ENCODE assay signal across 10 mouse cellular contexts in the genomic region with DNA sequence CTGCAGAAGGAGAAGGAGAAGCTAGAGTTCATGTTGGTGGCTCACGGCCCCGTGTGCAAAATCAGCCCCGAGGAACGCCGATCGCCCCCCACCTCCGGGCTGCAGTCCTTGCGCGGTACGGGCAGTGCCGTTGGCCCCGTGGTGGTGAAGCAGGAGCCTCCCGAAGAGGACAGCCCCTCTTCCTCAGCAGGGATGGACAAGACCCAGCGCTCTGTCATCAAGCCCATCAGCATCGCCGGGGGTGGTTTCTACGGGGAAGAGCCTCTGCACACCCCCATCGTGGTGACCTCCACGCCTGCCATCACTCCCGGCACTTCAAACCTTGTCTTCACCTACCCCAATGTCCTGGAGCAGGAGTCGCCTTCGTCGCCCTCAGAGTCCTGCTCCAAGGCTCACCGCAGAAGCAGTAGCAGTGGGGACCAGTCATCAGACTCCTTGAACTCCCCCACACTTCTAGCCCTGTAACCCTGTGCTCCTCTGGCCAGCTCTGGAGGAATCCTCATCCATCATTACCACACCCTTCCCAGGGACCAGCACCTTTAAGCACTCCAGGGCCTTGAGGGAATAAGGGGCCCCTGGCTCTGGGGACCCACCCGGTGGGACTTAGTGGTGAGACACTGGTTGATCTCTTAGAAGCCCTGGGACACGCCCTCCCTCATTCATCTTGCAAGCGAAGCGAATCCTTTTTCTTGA. TPM values are rescaled to one million over a fixed set of nuclear protein-coding genes. Genes with fewer than 3 reads are reported as not detected.
A peak's percentile ranks its signal among the peaks of the same experiment; 100 is the strongest.
DNase-seq lines count a peak whose midpoint lies in the region; ATAC-seq lines count a peak whose summit lies in the region.
"Had no signal": no experiment of that assay in that cellular context is flagged by ENCODE, and none has a peak within 500 bp of the region (broad histone marks: within the 10 kb centered on the region; RNA-seq: fewer than 3 reads in every experiment).

No protein-coding gene starts in this region.

- no peak overlapping the region for H3K4me3 ChIP-seq in kidney, embryonic 15.5 days (replicated peaks)
- H3K4me3 ChIP-seq in forebrain, embryonic 15.5 days = no peak overlapping the region
- H3K4me3 ChIP-seq in limb, embryonic 12.5 days (replicated peaks) = no peak overlapping the region
- H3K4me3 ChIP-seq in neural tube, embryonic 13.5 days = peak overlapping the region; percentile 13
- H3K4me3 ChIP-seq: embryonic facial prominence, embryonic 13.5 days had no signal

- H3K9ac ChIP-seq in kidney, embryonic 15.5 days = no peak overlapping the region
- no peak overlapping the region for H3K9ac ChIP-seq in forebrain, embryonic 15.5 days (replicated peaks)
- no peak overlapping the region for H3K9ac ChIP-seq in limb, embryonic 12.5 days (replicated peaks)
- H3K9ac ChIP-seq in neural tube, embryonic 13.5 days = peak overlapping the region; percentile 47; the same call in 1 of the 2 replicates
- H3K9ac ChIP-seq: embryonic facial prominence, embryonic 13.5 days had no signal

- 0 out of 2 replicates have a peak overlapping the region, but pooled peaks have one; percentile 16 for H3K4me2 ChIP-seq in kidney, embryonic 15.5 days
- peak overlapping the region; percentile 12; the same call in 1 of the 2 replicates for H3K4me2 ChIP-seq in forebrain, embryonic 15.5 days (replicated peaks)
- peak overlapping the region; percentile 28 for H3K4me2 ChIP-seq in limb, embryonic 12.5 days
- peak overlapping the region; percentile 47 for H3K4me2 ChIP-seq in neural tube, embryonic 13.5 days
- H3K4me2 ChIP-seq: embryonic facial prominence, embryonic 13.5 days had no signal

- peaks cover 52% of the 10 kb centered on the region for H3K4me1 ChIP-seq in kidney, embryonic 15.5 days
- H3K4me1 ChIP-seq in forebrain, embryonic 15.5 days = no peaks in the 10 kb centered on the region
- peaks cover 20% of the 10 kb centered on the region for H3K4me1 ChIP-seq in limb, embryonic 12.5 days (replicated peaks)
- H3K4me1 ChIP-seq in neural tube, embryonic 13.5 days (replicated peaks) = peaks cover 9% of the 10 kb centered on the region; the same call in 1 of the 2 replicates

- no peak overlapping the region for H3K27ac ChIP-seq in kidney, embryonic 15.5 days
- no peak overlapping the region for H3K27ac ChIP-seq in forebrain, embryonic 15.5 days (replicated peaks)
- H3K27ac ChIP-seq in limb, embryonic 12.5 days = no peak overlapping the region
- no peak overlapping the region for H3K27ac ChIP-seq in neural tube, embryonic 13.5 days (replicated peaks)
- H3K27ac ChIP-seq: embryonic facial prominence, embryonic 13.5 days had no signal

- WGBS in kidney, embryonic 15.5 days = 66% methylated on average over 28 of the region's 28 CpGs
- 74% methylated on average over 28 of the region's 28 CpGs for WGBS in forebrain, embryonic 15.5 days
- WGBS in limb, embryonic 12.5 days = 51% methylated on average over 28 of the region's 28 CpGs
- WGBS in neural tube, embryonic 13.5 days = 66% methylated on average over 28 of the region's 28 CpGs

- peaks cover 70% of the 10 kb centered on the region for H3K36me3 ChIP-seq in kidney, embryonic 15.5 days
- no peaks in the 10 kb centered on the region for H3K36me3 ChIP-seq in forebrain, embryonic 15.5 days
- no peaks in the 10 kb centered on the region for H3K36me3 ChIP-seq in limb, embryonic 12.5 days
- H3K36me3 ChIP-seq in neural tube, embryonic 13.5 days = no peaks in the 10 kb centered on the region

- DNase-seq in kidney, adult 8-10 months = no peak
- DNase-seq in cerebellum, postnatal 4 days (ENCODE audit: low spot score in 2 of 2) = no peak
- DNase-seq in urinary bladder, postnatal 14 days (ENCODE audit: low spot score) = no peak
- DNase-seq in right cerebral cortex, postnatal 4 days = no peak
- DNase-seq: lung, postnatal 10 days had no signal

- no peaks in the 10 kb centered on the region for H3K27me3 ChIP-seq in kidney, embryonic 15.5 days
- no peaks in the 10 kb centered on the region for H3K27me3 ChIP-seq in forebrain, embryonic 15.5 days
- H3K27me3 ChIP-seq in limb, embryonic 12.5 days = peaks cover 14% of the 10 kb centered on the region
- no peaks in the 10 kb centered on the region; the same call in 1 of the 2 replicates for H3K27me3 ChIP-seq in neural tube, embryonic 13.5 days

- peak; percentile 10; the same call in 1 of the 2 replicates for ATAC-seq in kidney, embryonic 15.5 days (replicated peaks; ENCODE audit: low FRiP score)
- no peak for ATAC-seq in forebrain, embryonic 15.5 days (replicated peaks)
- ATAC-seq in limb, embryonic 12.5 days (ENCODE audit: insufficient number of reproducible peaks, insufficient read depth, low FRiP score, low TSS enrichment, low read depth) = no peak
- no peak for ATAC-seq in neural tube, embryonic 13.5 days (ENCODE audit: low read depth)

- H3K9me3 ChIP-seq in kidney, embryonic 15.5 days (replicated peaks) = no peaks in the 10 kb centered on the region
- no peaks in the 10 kb centered on the region for H3K9me3 ChIP-seq in forebrain, embryonic 15.5 days
- no peaks in the 10 kb centered on the region for H3K9me3 ChIP-seq in limb, embryonic 12.5 days
- H3K9me3 ChIP-seq in neural tube, embryonic 13.5 days = no peaks in the 10 kb centered on the region
- H3K9me3 ChIP-seq: embryonic facial prominence, embryonic 13.5 days had no signal

RNA-seq across cellular contexts. Expression of a gene that starts 17.3 kb away (rescaled TPM):
- 5.4 and 6.2 TPM in 2 replicates for polyA plus RNA-seq in kidney, embryonic 15.5 days (2015; fragmentation: Nextera tagmentation; extraction: Ambion mirVana)
- polyA plus RNA-seq in forebrain, embryonic 15.5 days (2015; fragmentation: Nextera tagmentation; extraction: Ambion mirVana) = 2.7 and 2.8 TPM in 2 replicates
- polyA plus RNA-seq in limb, embryonic 12.5 days (2016; fragmentation: Nextera tagmentation; extraction: Ambion mirVana) = 1.2 and 1.4 TPM in 2 replicates
- 0.54 and 0.62 TPM in 2 replicates for polyA plus RNA-seq in neural tube, embryonic 13.5 days (2015; fragmentation: Nextera tagmentation; extraction: Ambion mirVana)
